Mouse (Mus musculus) embryonic facial prominence, embryonic 11.5 days (tissue): ENCODE measurements at regions not wholly inside any gene's neighbourhood (a gene's known extent, or its start where the extent isn't known, plus 50 kb on each side); places are given as distances from the start of the nearest gene placed in this dataset.

ENCODE experiments used
- ATAC-seq: fragments of 200-750 bp; cut with Nextera tagmentation; replicated peaks from 2 replicates; pipeline ENCODE4 v1.8.0; 2017; ENCODE audit warnings: low read depth; ENCODE audit not compliant: insufficient number of reproducible peaks, low FRiP score, low TSS enrichment
- DNase-seq: peaks from one replicate; pipeline ENCODE4 v3.0.0-alpha.2; 2015; ENCODE audit warnings: low spot score
- H3K27ac ChIP-seq: fragments of 300-500 bp; sonication (generic); replicated peaks from 2 replicates; pipeline ENCODE4 v1.5.1; 2014; ENCODE audit warnings: mild to moderate bottlenecking, low read depth, low read length, control low read depth
- H3K27me3 ChIP-seq: fragments of 300-500 bp; sonication (generic); 2 replicates; pipeline ENCODE4 v1.6.1; 2014; ENCODE audit warnings: mild to moderate bottlenecking, low read length, moderate library complexity, mixed read lengths; ENCODE audit not compliant: control insufficient read depth, insufficient read depth
- H3K36me3 ChIP-seq: fragments of 300-500 bp; sonication (generic); replicated peaks from 2 replicates; pipeline ENCODE4 v1.6.1; 2014; ENCODE audit warnings: low read depth, mild to moderate bottlenecking, low read length, moderate library complexity, mixed read lengths; ENCODE audit not compliant: control insufficient read depth, insufficient read depth
- H3K4me1 ChIP-seq: fragments of 300-500 bp; sonication (generic); 2 replicates; pipeline ENCODE4 v1.6.1; 2014; ENCODE audit warnings: low read length, mixed read lengths; ENCODE audit not compliant: control insufficient read depth, insufficient read depth
- H3K4me2 ChIP-seq: fragments of 300-500 bp; sonication (generic); 2 replicates; pipeline ENCODE4 v1.6.1; 2014; ENCODE audit warnings: low read depth, mild to moderate bottlenecking, control low read depth, low read length, moderate library complexity
- H3K4me3 ChIP-seq: fragments of 300-500 bp; sonication (generic); 2 replicates; pipeline ENCODE4 v1.5.1; 2014; ENCODE audit warnings: low read depth, low read length, control low read depth
- H3K9ac ChIP-seq: fragments of 300-500 bp; sonication (generic); replicated peaks from 2 replicates; pipeline ENCODE4 v1.6.1; 2014; ENCODE audit warnings: mild to moderate bottlenecking, control low read depth, low read length
- H3K9me3 ChIP-seq: fragments of 300-500 bp; sonication (generic); replicated peaks from 2 replicates; pipeline ENCODE4 v1.6.1; 2016; ENCODE audit warnings: mild to moderate bottlenecking, low read length, inconsistent platforms, mixed read lengths; ENCODE audit not compliant: control insufficient read depth
- WGBS: fragments of 180-500 bp; shearing (Covaris S2); extraction: QIAGEN DNeasy Blood & Tissue Kit; methylation state at CpG from one replicate; pipeline ENCODE4 v1.1.7; 2014; 5-methylcytosine and 5-hydroxymethylcytosine counted together

DNA sequence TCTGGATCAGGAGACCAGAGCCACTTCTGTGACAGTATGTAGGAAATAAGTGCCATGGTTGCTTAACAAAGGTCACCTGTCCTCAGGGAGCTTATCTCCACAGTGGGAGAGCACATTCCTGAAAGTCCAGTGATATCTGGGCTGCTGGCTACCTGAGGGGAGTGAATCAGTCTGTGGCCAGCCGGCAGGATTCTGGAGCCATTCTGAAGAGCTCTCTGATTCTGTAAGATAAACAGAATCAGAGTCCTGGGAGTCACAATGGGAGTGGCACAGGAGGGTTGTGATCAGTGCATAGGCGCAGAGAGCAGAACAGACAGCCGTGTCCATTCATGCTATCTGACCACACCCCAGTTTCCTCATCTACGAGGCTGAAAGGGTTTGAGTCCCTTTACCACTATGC lies 116.0 kb upstream of the Slc22a23 start:
- H3K4me2 ChIP-seq, result no peak overlapping the region
- no peaks in the 10 kb centered on the region for H3K36me3 ChIP-seq
- H3K27me3 ChIP-seq, result no peaks in the 10 kb centered on the region
- H3K27ac ChIP-seq, result no peak overlapping the region
- H3K9ac ChIP-seq, result no peak overlapping the region
- no peak overlapping the region for H3K4me3 ChIP-seq
- WGBS, result 49% methylated on average over 4 of the region's 4 CpGs
- H3K4me1 ChIP-seq, result no peaks in the 10 kb centered on the region
- no peaks in the 10 kb centered on the region for H3K9me3 ChIP-seq
- ATAC-seq (no peak), DNase-seq (no peak)

DNA sequence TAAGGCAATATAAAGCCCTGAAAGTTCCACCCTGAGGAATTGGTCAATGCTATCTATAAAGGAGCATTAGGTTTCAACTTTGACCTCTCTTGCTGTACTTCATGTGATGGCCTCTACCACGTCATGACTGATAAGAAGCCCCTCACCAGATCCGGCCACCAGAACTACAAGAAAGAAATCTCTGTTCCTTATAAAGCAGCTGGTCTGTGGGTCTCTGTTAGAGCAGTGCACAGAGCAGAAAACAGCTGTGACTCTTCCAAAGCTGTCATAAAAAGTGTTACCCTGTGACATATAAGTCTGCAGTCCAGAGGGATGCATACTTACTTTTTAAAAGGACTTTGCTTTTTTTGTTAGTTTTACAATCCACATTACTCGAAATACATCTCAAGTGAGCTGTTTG lies 111.1 kb upstream of the Slc22a23 start:
- 64% methylated on average over 3 of the region's 3 CpGs for WGBS
- H3K4me2 ChIP-seq, result no peak overlapping the region

DNA sequence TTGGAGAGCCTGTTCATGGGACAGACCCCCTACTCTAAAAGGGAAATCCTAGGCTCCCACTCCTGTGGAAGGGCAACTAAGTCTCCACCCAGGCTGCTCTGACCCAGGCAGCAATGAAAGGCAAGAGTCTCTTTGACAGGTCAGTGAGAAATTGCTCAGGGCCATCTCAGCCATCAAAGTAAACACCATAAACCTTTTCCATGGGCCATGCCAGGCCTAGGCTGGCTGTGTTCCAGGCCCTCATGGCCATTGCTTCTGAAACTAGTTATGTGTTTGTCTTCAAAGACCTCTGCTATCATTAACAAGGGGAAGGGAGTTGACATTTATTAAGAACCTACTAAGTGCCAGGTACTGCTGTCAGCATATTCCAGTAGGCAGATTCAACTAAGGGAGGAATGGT lies 101.8 kb upstream of the Slc22a23 start:
- H3K27ac ChIP-seq, result no peak overlapping the region
- H3K9ac ChIP-seq, result no peak overlapping the region
- no peak overlapping the region for H3K4me2 ChIP-seq
- no peak for ATAC-seq
- H3K36me3 ChIP-seq, result no peaks in the 10 kb centered on the region
- DNase-seq, result no peak
- H3K4me1 ChIP-seq, result no peaks in the 10 kb centered on the region
- no peak overlapping the region for H3K4me3 ChIP-seq
- H3K9me3 ChIP-seq, result no peaks in the 10 kb centered on the region
- no peaks in the 10 kb centered on the region for H3K27me3 ChIP-seq

More for the DNA sequence above, 111.1 kb upstream of the Slc22a23 start:
- DNase-seq (no peak), ATAC-seq (no peak)
- Histone ChIP-seq H3K36me3 (no peaks in the 10 kb centered on the region), H3K27me3 (no peaks in the 10 kb centered on the region), H3K27ac (no peak overlapping the region), H3K4me3 (no peak overlapping the region), H3K9me3 (no peaks in the 10 kb centered on the region), H3K4me1 (no peaks in the 10 kb centered on the region), H3K9ac (no peak overlapping the region)

DNA sequence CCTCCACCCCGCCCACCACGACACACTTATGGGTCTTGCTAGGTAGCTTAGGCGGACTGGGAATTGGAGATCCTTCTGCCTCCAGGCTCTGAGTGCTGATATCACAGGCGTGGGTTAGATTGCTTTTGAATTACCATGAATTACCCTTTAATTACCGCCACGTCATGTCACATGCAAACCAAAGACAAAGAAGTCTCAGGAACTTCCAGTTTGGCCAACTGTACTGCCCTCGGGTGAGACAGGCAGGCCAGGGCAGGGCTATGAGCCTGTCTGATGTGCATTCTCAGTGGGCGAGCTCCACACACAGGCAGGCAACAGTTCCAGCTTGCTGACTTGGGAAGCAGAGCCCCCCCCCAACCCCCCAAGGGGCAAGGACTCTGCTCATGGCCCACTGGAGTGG lies 101.3 kb upstream of the Slc22a23 start:
- H3K9me3 ChIP-seq, result no peaks in the 10 kb centered on the region
- 69% methylated on average over 8 of the region's 8 CpGs for WGBS
- no peak overlapping the region for H3K9ac ChIP-seq
- DNase-seq, result no peak
- H3K27me3 ChIP-seq, result no peaks in the 10 kb centered on the region
- H3K36me3 ChIP-seq, result no peaks in the 10 kb centered on the region
- H3K27ac ChIP-seq, result no peak overlapping the region
- no peak for ATAC-seq
- no peaks in the 10 kb centered on the region for H3K4me1 ChIP-seq
- H3K4me3 ChIP-seq, result no peak overlapping the region
- no peak overlapping the region for H3K4me2 ChIP-seq

DNA sequence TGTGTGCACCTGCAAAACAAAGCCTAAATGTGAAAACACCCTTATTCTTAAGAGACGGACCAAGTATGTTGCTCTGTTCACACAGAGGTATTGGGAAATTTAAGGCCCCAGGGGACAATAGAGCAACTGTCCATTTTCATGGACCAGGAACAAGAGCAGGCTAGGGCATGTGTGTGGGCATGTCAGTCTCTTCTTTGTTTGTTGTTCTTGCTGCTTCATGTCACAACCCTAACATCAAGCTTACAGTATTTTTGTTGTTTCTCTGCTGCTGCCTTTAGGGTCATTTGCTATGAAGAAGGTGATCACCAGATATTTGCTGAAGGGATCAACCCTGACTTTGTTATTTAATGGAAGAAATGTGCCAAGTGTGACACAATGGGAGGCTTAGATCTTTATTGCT lies 96.4 kb upstream of the Slc22a23 start:
- no peak for ATAC-seq
- no peaks in the 10 kb centered on the region for H3K4me1 ChIP-seq
- no peak overlapping the region for H3K9ac ChIP-seq
- no peak overlapping the region for H3K4me2 ChIP-seq
- no peaks in the 10 kb centered on the region for H3K27me3 ChIP-seq
- no peak for DNase-seq
- no peaks in the 10 kb centered on the region for H3K9me3 ChIP-seq
- WGBS, result 46% methylated on average over 1 of the region's 1 CpGs
- H3K4me3 ChIP-seq, result no peak overlapping the region
- no peak overlapping the region for H3K27ac ChIP-seq
- H3K36me3 ChIP-seq, result no peaks in the 10 kb centered on the region

DNA sequence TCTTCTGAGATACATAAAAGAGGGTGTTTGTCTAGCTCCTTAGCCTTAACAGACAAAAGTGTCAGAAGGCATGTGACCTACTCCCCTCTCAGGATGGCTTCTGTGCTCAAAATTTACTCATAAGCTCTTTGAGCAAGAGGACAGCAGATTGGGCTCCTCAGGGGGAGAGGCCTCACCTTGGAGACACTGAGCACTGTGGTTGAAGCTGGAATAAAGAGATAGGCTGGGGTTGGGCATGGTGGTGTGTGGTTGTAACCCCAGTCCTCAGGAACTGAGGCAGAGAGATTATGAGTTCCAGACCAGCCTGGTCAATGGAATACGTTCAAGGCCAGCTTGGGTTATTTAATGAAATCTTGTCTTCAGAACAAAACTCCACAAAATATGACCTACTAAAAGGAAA lies 82.5 kb upstream of the Slc22a23 start:
- no peaks in the 10 kb centered on the region for H3K4me1 ChIP-seq
- no peak overlapping the region for H3K9ac ChIP-seq
- H3K27ac ChIP-seq, result no peak overlapping the region
- no peak overlapping the region for H3K4me2 ChIP-seq
- no peak for DNase-seq
- no peaks in the 10 kb centered on the region for H3K27me3 ChIP-seq
- no peak for ATAC-seq
- no peaks in the 10 kb centered on the region for H3K9me3 ChIP-seq
- H3K36me3 ChIP-seq, result no peaks in the 10 kb centered on the region
- 86% methylated on average over 1 of the region's 1 CpGs for WGBS
- no peak overlapping the region for H3K4me3 ChIP-seq

- no peaks in the 10 kb centered on the region for H3K9me3 ChIP-seq
- 75% methylated on average over 3 of the region's 3 CpGs for WGBS
- no peak overlapping the region for H3K9ac ChIP-seq
- no peaks in the 10 kb centered on the region for H3K27me3 ChIP-seq
- H3K4me1 ChIP-seq, result no peaks in the 10 kb centered on the region
- no peaks in the 10 kb centered on the region for H3K36me3 ChIP-seq
- H3K4me3 ChIP-seq, result no peak overlapping the region
- ATAC-seq, result no peak
- no peak overlapping the region for H3K27ac ChIP-seq
- no peak for DNase-seq
- no peak overlapping the region for H3K4me2 ChIP-seq
These were observed 79.9 kb upstream of the Slc22a23 start for GRCm38 (mm10) chr13:34424921-34425320.

DNA sequence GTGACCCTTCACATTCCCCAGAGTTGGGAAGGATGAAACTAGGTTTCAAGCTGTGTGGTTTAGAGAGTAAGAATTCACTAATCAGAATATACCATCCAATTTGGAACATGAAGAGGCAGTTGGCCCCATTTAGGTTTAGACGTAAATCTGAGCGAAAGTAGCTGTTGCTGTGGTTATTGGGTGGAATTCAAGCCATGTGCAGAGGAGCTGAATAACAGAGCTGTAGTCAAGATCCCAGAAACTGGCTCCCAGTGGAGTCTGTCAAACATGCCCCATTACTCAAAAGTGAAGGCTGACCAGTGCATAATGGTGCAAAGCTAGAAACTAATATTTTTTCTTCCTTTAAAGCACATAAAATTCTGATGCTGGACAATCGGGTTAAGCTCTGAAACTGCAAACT lies 76.7 kb upstream of the Slc22a23 start:
- no peak overlapping the region for H3K9ac ChIP-seq
- no peak overlapping the region for H3K4me2 ChIP-seq
- no peaks in the 10 kb centered on the region for H3K9me3 ChIP-seq
- DNase-seq, result no peak
- H3K4me1 ChIP-seq, result no peaks in the 10 kb centered on the region
- WGBS, result 81% methylated on average over 3 of the region's 3 CpGs
- no peaks in the 10 kb centered on the region for H3K27me3 ChIP-seq
- ATAC-seq, result no peak
- no peaks in the 10 kb centered on the region for H3K36me3 ChIP-seq
- H3K4me3 ChIP-seq, result no peak overlapping the region
- no peak overlapping the region for H3K27ac ChIP-seq
